ENCODE assay signal across 22 mouse cellular contexts in the genomic region with DNA sequence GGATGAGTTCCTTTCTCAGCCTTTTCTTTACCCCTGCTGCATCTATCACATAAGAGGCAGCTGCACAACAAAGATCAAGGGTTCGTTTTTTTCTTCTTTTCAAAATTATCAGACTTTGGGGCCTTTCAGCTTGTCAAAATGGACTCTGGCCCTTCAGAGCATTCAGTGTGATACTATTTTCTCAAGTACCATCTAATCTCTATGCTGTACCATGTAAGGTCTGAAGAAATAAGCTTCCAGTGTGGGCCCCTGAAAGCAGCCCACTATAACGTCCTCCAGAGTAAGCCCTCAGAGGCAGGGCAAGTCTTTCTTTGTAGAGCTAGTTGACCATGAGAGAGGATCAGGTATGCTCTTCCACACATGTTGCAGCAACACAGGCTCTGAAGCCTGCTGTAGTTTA.
DNase-seq lines count a peak whose midpoint lies in the region; ATAC-seq and TF ChIP-seq lines count a peak whose summit lies in the region.
"Had no signal": no experiment of that assay in that cellular context is flagged by ENCODE, and none has a peak within 500 bp of the region (broad histone marks: within the 10 kb centered on the region; RNA-seq: fewer than 3 reads in every experiment).

No protein-coding gene starts in this region.

- WGBS in intestine, embryonic 15.5 days: 62% methylated on average over 2 of the region's 2 CpGs
- WGBS in intestine, postnatal 0 days: 48% methylated on average over 2 of the region's 2 CpGs
- WGBS in limb, embryonic 11.5 days: 83% methylated on average over 2 of the region's 2 CpGs
- 80% methylated on average over 2 of the region's 2 CpGs for WGBS in limb, embryonic 10.5 days
- 63% methylated on average over 2 of the region's 2 CpGs for WGBS in intestine, embryonic 16.5 days

- no peaks in the 10 kb centered on the region for H3K9me3 ChIP-seq in intestine, embryonic 15.5 days
- no peaks in the 10 kb centered on the region for H3K9me3 ChIP-seq in intestine, postnatal 0 days (ENCODE audit: control insufficient read depth)
- no peaks in the 10 kb centered on the region for H3K9me3 ChIP-seq in limb, embryonic 11.5 days (ENCODE audit: control insufficient read depth, low read length)
- no peaks in the 10 kb centered on the region for H3K9me3 ChIP-seq in limb, embryonic 10.5 days (replicated peaks)
- no peaks in the 10 kb centered on the region for H3K9me3 ChIP-seq in intestine, embryonic 16.5 days (ENCODE audit: control insufficient read depth, low read length)
- H3K9me3 ChIP-seq: embryonic facial prominence, embryonic 13.5 days; embryonic facial prominence, embryonic 15.5 days; forebrain, embryonic 10.5 days; forebrain, embryonic 12.5 days had no signal

- H3K4me1 ChIP-seq in intestine, embryonic 15.5 days (replicated peaks): no peaks in the 10 kb centered on the region
- no peaks in the 10 kb centered on the region for H3K4me1 ChIP-seq in intestine, postnatal 0 days (replicated peaks; ENCODE audit: control insufficient read depth, insufficient read depth, low read length)
- no peaks in the 10 kb centered on the region for H3K4me1 ChIP-seq in limb, embryonic 11.5 days (ENCODE audit: control insufficient read depth, insufficient read depth, low read length)
- no peaks in the 10 kb centered on the region for H3K4me1 ChIP-seq in limb, embryonic 10.5 days
- no peaks in the 10 kb centered on the region for H3K4me1 ChIP-seq in intestine, embryonic 16.5 days (ENCODE audit: control insufficient read depth, insufficient read depth, low read length)
- H3K4me1 ChIP-seq: embryonic facial prominence, embryonic 13.5 days; embryonic facial prominence, embryonic 15.5 days; forebrain, embryonic 12.5 days had no signal

- no peaks in the 10 kb centered on the region for H3K36me3 ChIP-seq in intestine, embryonic 15.5 days
- H3K36me3 ChIP-seq in intestine, postnatal 0 days (ENCODE audit: control insufficient read depth, insufficient read depth): no peaks in the 10 kb centered on the region
- no peaks in the 10 kb centered on the region for H3K36me3 ChIP-seq in limb, embryonic 11.5 days (ENCODE audit: control insufficient read depth, insufficient read depth, low read length)
- H3K36me3 ChIP-seq in limb, embryonic 10.5 days: no peaks in the 10 kb centered on the region
- H3K36me3 ChIP-seq in intestine, embryonic 16.5 days (ENCODE audit: control insufficient read depth, insufficient read depth, low read length): no peaks in the 10 kb centered on the region
- H3K36me3 ChIP-seq: embryonic facial prominence, embryonic 13.5 days; embryonic facial prominence, embryonic 15.5 days; forebrain, embryonic 10.5 days; forebrain, embryonic 12.5 days had no signal

- peak; percentile 11 for DNase-seq in limb, embryonic 11.5 days (ENCODE audit: low spot score)
- no peak for DNase-seq in limb, embryonic 10.5 days (ENCODE audit: low spot score)
- DNase-seq in left cerebral cortex, postnatal 4 days: no peak
- DNase-seq: adrenal gland, postnatal 10 days; adrenal gland, postnatal 25 days; cerebellum, adult 11 months; cerebellum, adult 18-20 months; cerebellum, adult 8-10 months; cerebellum, adult 9-11 months; cerebellum, postnatal 14 days; cerebellum, postnatal 36 days; embryo, embryonic 11 days had no signal

- no peak overlapping the region for H3K9ac ChIP-seq in intestine, embryonic 15.5 days
- no peak overlapping the region for H3K9ac ChIP-seq in intestine, postnatal 0 days (ENCODE audit: low read depth, low read length)
- no peak overlapping the region for H3K9ac ChIP-seq in limb, embryonic 11.5 days (ENCODE audit: low read length)
- H3K9ac ChIP-seq in intestine, embryonic 16.5 days (ENCODE audit: low read depth, low read length): no peak overlapping the region
- H3K9ac ChIP-seq: embryonic facial prominence, embryonic 13.5 days; embryonic facial prominence, embryonic 15.5 days; forebrain, embryonic 12.5 days had no signal

- intact Hi-C loops in left cerebral cortex, postnatal 4 days (cut with DNase I): no loop called here

- no peaks in the 10 kb centered on the region for H3K27me3 ChIP-seq in intestine, embryonic 15.5 days (replicated peaks)
- H3K27me3 ChIP-seq in intestine, postnatal 0 days (replicated peaks; ENCODE audit: control insufficient read depth, insufficient read depth, low read length): no peaks in the 10 kb centered on the region
- H3K27me3 ChIP-seq in limb, embryonic 11.5 days (ENCODE audit: control insufficient read depth, insufficient read depth, low read length): no peaks in the 10 kb centered on the region
- H3K27me3 ChIP-seq in limb, embryonic 10.5 days (ENCODE audit: low read depth, poor library complexity, severe bottlenecking): no peaks in the 10 kb centered on the region
- H3K27me3 ChIP-seq in intestine, embryonic 16.5 days (replicated peaks; ENCODE audit: control insufficient read depth, insufficient read depth, low read length): no peaks in the 10 kb centered on the region
- H3K27me3 ChIP-seq: embryonic facial prominence, embryonic 13.5 days; embryonic facial prominence, embryonic 15.5 days; forebrain, embryonic 12.5 days had no signal

- H3K4me2 ChIP-seq in intestine, embryonic 15.5 days (replicated peaks): no peak overlapping the region
- H3K4me2 ChIP-seq in intestine, postnatal 0 days (replicated peaks; ENCODE audit: low read depth): no peak overlapping the region
- H3K4me2 ChIP-seq in limb, embryonic 11.5 days (ENCODE audit: low read depth, severe bottlenecking): no peak overlapping the region
- H3K4me2 ChIP-seq in intestine, embryonic 16.5 days (ENCODE audit: low read depth, low read length): no peak overlapping the region
- H3K4me2 ChIP-seq: embryonic facial prominence, embryonic 13.5 days; embryonic facial prominence, embryonic 15.5 days; forebrain, embryonic 12.5 days had no signal

- H3K4me3 ChIP-seq in intestine, embryonic 15.5 days (replicated peaks): no peak overlapping the region
- no peak overlapping the region for H3K4me3 ChIP-seq in intestine, postnatal 0 days (ENCODE audit: low read depth, low read length)
- H3K4me3 ChIP-seq in limb, embryonic 11.5 days (ENCODE audit: low read depth, low read length): no peak overlapping the region
- no peak overlapping the region for H3K4me3 ChIP-seq in limb, embryonic 10.5 days
- no peak overlapping the region for H3K4me3 ChIP-seq in intestine, embryonic 16.5 days (ENCODE audit: low read length)
- H3K4me3 ChIP-seq: embryonic facial prominence, embryonic 13.5 days; embryonic facial prominence, embryonic 15.5 days; erythroblast, embryonic 14.5 days; forebrain, embryonic 10.5 days; forebrain, embryonic 12.5 days had no signal

- no peak for TF ChIP-seq CTCF in intestine, postnatal 0 days (IDR thresholded peaks at IDR 0.05; ENCODE audit: low read depth)

- peak; percentile 72; the same call in 1 of the 2 replicates for ATAC-seq in intestine, embryonic 15.5 days
- ATAC-seq in intestine, postnatal 0 days: no peak
- no peak for ATAC-seq in limb, embryonic 11.5 days (ENCODE audit: insufficient number of reproducible peaks, low FRiP score, low TSS enrichment, low read depth)
- peak; percentile 71; the same call in 1 of the 2 replicates for ATAC-seq in intestine, embryonic 16.5 days
- ATAC-seq: forebrain, embryonic 14.5 days; forebrain, embryonic 16.5 days had no signal

- H3K27ac ChIP-seq in intestine, embryonic 15.5 days: no peak overlapping the region
- no peak overlapping the region for H3K27ac ChIP-seq in intestine, postnatal 0 days (ENCODE audit: low read depth, low read length)
- H3K27ac ChIP-seq in limb, embryonic 11.5 days (replicated peaks; ENCODE audit: low read depth, low read length): no peak overlapping the region
- H3K27ac ChIP-seq in limb, embryonic 10.5 days: no peak overlapping the region
- no peak overlapping the region for H3K27ac ChIP-seq in intestine, embryonic 16.5 days (ENCODE audit: low read length)
- H3K27ac ChIP-seq: embryonic facial prominence, embryonic 13.5 days; embryonic facial prominence, embryonic 15.5 days; forebrain, embryonic 10.5 days; forebrain, embryonic 12.5 days had no signal

Comparison
In these comparisons a context has a peak if more than half of its experiments do, and no peak if none do; other contexts are left out.
1. ATAC-seq: peak in intestine, embryonic 15.5 days (single experiment) and intestine, embryonic 16.5 days (single experiment); none in intestine, postnatal 0 days (single experiment) and limb, embryonic 11.5 days (single experiment).